Mouse (Mus musculus) embryonic facial prominence, embryonic 15.5 days (tissue): Measurements from ENCODE around the gene Arhgap9. TPM values are rescaled to one million over a fixed set of nuclear protein-coding genes. Genes with fewer than 3 reads are reported as not detected.

Source experiments
- polyA plus RNA-seq: library from polyadenylated mRNA; unstranded; fragments of >200 nt; fragmentation: Nextera tagmentation; extraction: Ambion mirVana; gene quantifications from 2 replicates; pipeline ENCODE4 v1.2.1, GENCODE M21; 2015

Arhgap9 gene
- polyA plus RNA-seq, 1 experiment from 2014 or later, result 5.2 TPM

Other genes with a start within 250 kb of the Arhgap9 start
- gene Agap2, start 246.7 kb upstream of the Arhgap9 start, polyA plus RNA-seq, result 0.45 and 0.49 TPM in 2 replicates
- 101 TPM in 2 replicates for gene Os9, start 200.8 kb upstream of the Arhgap9 start, polyA plus RNA-seq
- 11.0 and 12.7 TPM in 2 replicates for gene B4galnt1, start 156.7 kb upstream of the Arhgap9 start, polyA plus RNA-seq
- 1.6 and 1.9 TPM in 2 replicates for gene Slc26a10, start 141.3 kb upstream of the Arhgap9 start, polyA plus RNA-seq
- 116 TPM in 2 replicates for gene Arhgef25, start 131.9 kb upstream of the Arhgap9 start, polyA plus RNA-seq
- gene Dtx3, start 126.2 kb upstream of the Arhgap9 start, polyA plus RNA-seq, result 152 and 179 TPM in 2 replicates
- gene Pip4k2c, start 110.4 kb upstream of the Arhgap9 start, polyA plus RNA-seq, result 31.0 and 31.3 TPM in 2 replicates
- gene Kif5a, start 58.6 kb upstream of the Arhgap9 start, polyA plus RNA-seq, result 6.9 and 7.6 TPM in 2 replicates
- gene Dctn2, start 55.6 kb upstream of the Arhgap9 start, polyA plus RNA-seq, result 206 and 212 TPM in 2 replicates
- 19.6 and 20.8 TPM in 2 replicates for gene Mbd6, start 32.9 kb upstream of the Arhgap9 start, polyA plus RNA-seq
- 101 and 105 TPM in 2 replicates for gene Mars, start 10.2 kb upstream of the Arhgap9 start, polyA plus RNA-seq
- gene Gli1, start 20.0 kb downstream of the Arhgap9 start, polyA plus RNA-seq, result 15.7 and 16.1 TPM in 2 replicates
- gene Inhbe, start 32.4 kb downstream of the Arhgap9 start, polyA plus RNA-seq, result 0.05 and 0.07 TPM in 2 replicates
- gene Inhbc, start 48.5 kb downstream of the Arhgap9 start, polyA plus RNA-seq, result 0.12 TPM in 1 of 2 replicates, not detected in the other
- gene R3hdm2, start 58.4 kb downstream of the Arhgap9 start, polyA plus RNA-seq, result 40.0 and 40.1 TPM in 2 replicates
- gene Stac3, start 179.7 kb downstream of the Arhgap9 start, polyA plus RNA-seq, result 22.7 and 26.0 TPM in 2 replicates
- gene Ndufa4l2, start 193.0 kb downstream of the Arhgap9 start, polyA plus RNA-seq, result 272 and 311 TPM in 2 replicates
- gene Shmt2, start 200.5 kb downstream of the Arhgap9 start, polyA plus RNA-seq, result 106 and 116 TPM in 2 replicates
- 8.0 and 9.2 TPM in 2 replicates for gene Nxph4, start 212.6 kb downstream of the Arhgap9 start, polyA plus RNA-seq